Mouse (Mus musculus): ENCODE results near the gene Pdx1.

Pdx1 gene

GRCm38 (mm10) chr5:147308451-147308850, 38.7 kb downstream of the Pdx1 start:
- no peak for DNase-seq (ENCODE audit: low spot score in 2 of 2)

- DNase-seq (ENCODE audit: low spot score in 2 of 2): no peak
Measured at GRCm38 (mm10) chr5:147309786-147310185, 40.0 kb downstream of the Pdx1 start.

GRCm38 (mm10) chr5:147312830-147313685, 43.3 kb downstream of the Pdx1 start:
- no peak for DNase-seq (ENCODE audit: low spot score in 2 of 2)

GRCm38 (mm10) chr5:147314646-147315431, 45.1 kb downstream of the Pdx1 start:
- DNase-seq (ENCODE audit: low spot score in 2 of 2): no peak

- no peak for DNase-seq (ENCODE audit: low spot score in 2 of 2)
Measured at GRCm38 (mm10) chr5:147315432-147316075, 45.8 kb downstream of the Pdx1 start.

GRCm38 (mm10) chr5:147317321-147317720, 47.6 kb downstream of the Pdx1 start:
- no peak for DNase-seq (ENCODE audit: low spot score in 2 of 2)

GRCm38 (mm10) chr5:147317991-147318390, 48.2 kb downstream of the Pdx1 start:
- no peak for DNase-seq (ENCODE audit: low spot score in 2 of 2)

GRCm38 (mm10) chr5:147319653-147320052, 49.9 kb downstream of the Pdx1 start:
- DNase-seq (ENCODE audit: low spot score in 2 of 2): no peak

GRCm38 (mm10) chr5:147322183-147322582, 52.4 kb downstream of the Pdx1 start, which contains the start of gene Urad:
Gene Urad (minus strand): TSS chr5:147322440.
- no peak for DNase-seq (ENCODE audit: low spot score in 2 of 2)

- peak; percentile 33 to 54 for DNase-seq (ENCODE audit: low spot score in 2 of 2)
Measured at GRCm38 (mm10) chr5:147323237-147323917, 53.6 kb downstream of the Pdx1 start.
